Mouse (Mus musculus): ENCODE data around the gene Fer. TPM values are rescaled to one million over a fixed set of nuclear protein-coding genes. Genes with fewer than 3 reads are reported as not detected.

Gene Fer
- polyA plus RNA-seq, 1 experiment from 2014 or later, result 36.0 TPM

- Histone ChIP-seq H3K36me3 (ENCODE audit: control insufficient read depth, insufficient read depth, low read length) (no peaks in the 10 kb centered on the region), H3K4me1 (ENCODE audit: control insufficient read depth, insufficient read depth, low read length) (no peaks in the 10 kb centered on the region), H3K4me2 (ENCODE audit: low read depth) (no peak overlapping the region), H3K9ac (ENCODE audit: low read length) (no peak overlapping the region; the same call in 1 of the 2 replicates), H3K27ac (ENCODE audit: low read depth, low read length) (no peak overlapping the region), H3K4me3 (ENCODE audit: low read depth, low read length) (no peak overlapping the region), H3K27me3 (ENCODE audit: control insufficient read depth, insufficient read depth, low read length) (no peaks in the 10 kb centered on the region), H3K9me3 (ENCODE audit: control insufficient read depth, low read length) (no peaks in the 10 kb centered on the region)
- no peak for DNase-seq (ENCODE audit: low spot score)
- peak; percentile 1; the same call in 1 of the 2 replicates for ATAC-seq (ENCODE audit: insufficient read depth, low FRiP score, low TSS enrichment)
- WGBS, result 89% methylated on average over 9 of the region's 9 CpGs
These were observed 12.8 kb upstream of the Fer start for GRCm38 (mm10) chr17:63850016-63850415.

GRCm38 (mm10) chr17:63857023-63857544 lies 5.8 kb upstream of the Fer start:
- Histone ChIP-seq H3K4me1 (ENCODE audit: control insufficient read depth, insufficient read depth, low read length) (no peaks in the 10 kb centered on the region), H3K4me3 (ENCODE audit: low read depth, low read length) (no peak overlapping the region), H3K27ac (ENCODE audit: low read depth, low read length) (no peak overlapping the region), H3K4me2 (ENCODE audit: low read depth) (no peak overlapping the region), H3K9ac (ENCODE audit: low read length) (no peak overlapping the region), H3K9me3 (ENCODE audit: control insufficient read depth, low read length) (no peaks in the 10 kb centered on the region), H3K27me3 (ENCODE audit: control insufficient read depth, insufficient read depth, low read length) (no peaks in the 10 kb centered on the region), H3K36me3 (ENCODE audit: control insufficient read depth, insufficient read depth, low read length) (no peaks in the 10 kb centered on the region)
- no peak for DNase-seq (ENCODE audit: low spot score)
- 93% methylated on average over 7 of the region's 7 CpGs for WGBS
- no peak for ATAC-seq (ENCODE audit: insufficient read depth, low FRiP score, low TSS enrichment)

DNA sequence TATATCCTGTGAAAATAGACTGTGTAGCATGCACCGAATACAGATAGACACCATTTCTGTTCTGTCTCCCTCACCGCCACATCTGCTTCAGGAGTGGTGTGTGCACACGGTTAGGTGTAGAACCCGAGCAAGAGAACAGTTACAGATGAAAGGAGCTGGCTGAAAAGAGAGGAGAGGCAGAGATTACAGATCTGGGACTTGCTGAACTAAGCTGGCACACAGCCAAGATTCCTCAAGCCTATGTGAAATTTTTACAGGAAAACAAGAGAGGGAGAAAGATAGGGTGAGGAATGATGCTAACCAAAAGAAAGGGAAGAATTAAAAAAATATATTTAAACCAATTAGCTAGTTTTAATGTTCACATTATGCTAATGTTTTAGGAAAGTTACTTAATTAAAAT lies 1.9 kb upstream of the Fer start:
- WGBS, result 79% methylated on average over 4 of the region's 4 CpGs
- no peak for ATAC-seq (ENCODE audit: insufficient read depth, low FRiP score, low TSS enrichment)
- peak; percentile 12 for DNase-seq (ENCODE audit: low spot score)

GRCm38 (mm10) chr17:63862399-63862798 lies 463 bp upstream of the Fer start:
- no peaks in the 10 kb centered on the region for H3K9me3 ChIP-seq (ENCODE audit: control insufficient read depth, low read length)
- H3K9ac ChIP-seq (ENCODE audit: low read length), result no peak overlapping the region
- no peak overlapping the region for H3K27ac ChIP-seq (ENCODE audit: low read depth, low read length)
- no peak overlapping the region for H3K4me3 ChIP-seq (ENCODE audit: low read depth, low read length)
- WGBS, result 66% methylated on average over 3 of the region's 3 CpGs
- no peak overlapping the region for H3K4me2 ChIP-seq (ENCODE audit: low read depth)
- no peaks in the 10 kb centered on the region for H3K36me3 ChIP-seq (ENCODE audit: control insufficient read depth, insufficient read depth, low read length)
- DNase-seq (ENCODE audit: low spot score) (no peak), ATAC-seq (ENCODE audit: insufficient read depth, low FRiP score, low TSS enrichment) (no peak)
- 0 out of 2 replicates have a peak, but pooled peaks cover 6% of the 10 kb centered on the region for H3K4me1 ChIP-seq (ENCODE audit: control insufficient read depth, insufficient read depth, low read length)
- H3K27me3 ChIP-seq (ENCODE audit: control insufficient read depth, insufficient read depth, low read length), result no peaks in the 10 kb centered on the region

More for the DNA sequence above, 1.9 kb upstream of the Fer start:
- no peak overlapping the region for H3K4me2 ChIP-seq (ENCODE audit: low read depth)
- no peaks in the 10 kb centered on the region for H3K9me3 ChIP-seq (ENCODE audit: control insufficient read depth, low read length)
- H3K27ac ChIP-seq (ENCODE audit: low read depth, low read length), result no peak overlapping the region
- 0 out of 2 replicates have a peak, but pooled peaks cover 6% of the 10 kb centered on the region for H3K4me1 ChIP-seq (ENCODE audit: control insufficient read depth, insufficient read depth, low read length)
- H3K27me3 ChIP-seq (ENCODE audit: control insufficient read depth, insufficient read depth, low read length), result no peaks in the 10 kb centered on the region
- no peak overlapping the region for H3K4me3 ChIP-seq (ENCODE audit: low read depth, low read length)
- H3K36me3 ChIP-seq (ENCODE audit: control insufficient read depth, insufficient read depth, low read length), result no peaks in the 10 kb centered on the region
- H3K9ac ChIP-seq (ENCODE audit: low read length), result no peak overlapping the region

DNA sequence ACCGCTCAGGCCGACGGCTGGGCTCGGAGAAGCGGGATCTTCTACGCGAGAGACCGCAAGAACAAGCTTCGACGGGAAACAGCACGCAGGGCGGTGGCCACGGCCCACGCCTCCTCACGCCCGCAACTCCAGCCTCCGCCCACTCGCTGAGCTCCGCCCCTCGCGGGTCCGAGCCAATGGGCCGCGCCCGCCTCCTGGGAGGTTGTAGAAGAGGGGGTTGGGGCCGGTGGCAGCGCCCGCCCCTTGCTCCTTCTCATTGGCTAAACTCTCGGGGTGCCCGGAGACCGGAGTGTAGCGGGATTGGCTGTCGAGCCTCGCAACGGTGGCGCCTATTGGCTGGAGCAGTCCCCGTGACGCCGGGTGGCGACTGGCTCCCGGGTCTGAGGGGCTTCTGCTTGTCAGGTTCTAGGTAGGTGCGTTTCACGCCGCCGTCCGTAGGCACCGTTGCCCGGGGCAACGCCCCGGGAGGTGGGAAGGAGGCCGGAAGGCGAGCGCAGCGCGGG lies 836 bp downstream of the Fer start, which contains the start of gene A930002H24Rik:
TSS of gene A930002H24Rik (minus strand) at position 145 of the 503 bp plus-strand sequence.
- H3K27me3 ChIP-seq (ENCODE audit: control insufficient read depth, insufficient read depth, low read length), result no peaks in the 10 kb centered on the region
- H3K9me3 ChIP-seq (ENCODE audit: control insufficient read depth, low read length), result no peaks in the 10 kb centered on the region
- ATAC-seq (ENCODE audit: insufficient read depth, low FRiP score, low TSS enrichment), result peak; percentile 100
- H3K27ac ChIP-seq (ENCODE audit: low read depth, low read length), result peak within 1 kb of the TSS; percentile 76
- peak within 1 kb of the TSS; percentile 86 for H3K9ac ChIP-seq (ENCODE audit: low read length)
- no peaks in the 10 kb centered on the region for H3K36me3 ChIP-seq (ENCODE audit: control insufficient read depth, insufficient read depth, low read length)
- under 1% methylated on average over 52 of the region's 55 CpGs for WGBS
- H3K4me2 ChIP-seq (ENCODE audit: low read depth), result peak within 1 kb of the TSS; percentile 85
- peak; percentile 98 for DNase-seq (ENCODE audit: low spot score)
- H3K4me1 ChIP-seq (ENCODE audit: control insufficient read depth, insufficient read depth, low read length), result 0 out of 2 replicates have a peak, but pooled peaks cover 6% of the 10 kb centered on the region
- H3K4me3 ChIP-seq (ENCODE audit: low read depth, low read length), result peak within 1 kb of the TSS; percentile 91

DNA sequence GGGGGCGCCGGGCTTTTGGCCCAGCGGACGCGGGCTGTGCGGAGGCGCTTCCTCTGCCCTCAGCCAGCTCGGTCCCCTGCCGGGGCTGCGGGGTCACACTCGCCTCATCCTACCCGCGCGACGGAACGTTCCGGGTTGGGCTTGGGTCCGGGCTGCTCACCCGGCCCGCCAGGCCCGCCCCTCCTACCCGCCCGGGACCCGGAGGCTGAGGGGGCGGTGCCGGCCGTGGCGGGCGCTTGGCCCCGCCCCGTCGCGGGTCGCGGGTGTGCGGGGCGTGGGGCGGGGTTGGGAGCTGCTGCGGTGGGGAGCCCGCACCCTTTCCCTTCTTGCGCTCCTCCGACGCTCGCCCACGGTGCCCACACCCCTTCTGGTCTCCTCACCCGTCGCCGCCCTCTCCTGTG lies 1.3 kb downstream of the Fer start:
- DNase-seq (ENCODE audit: low spot score), result peak; percentile 74
- ATAC-seq (ENCODE audit: insufficient read depth, low FRiP score, low TSS enrichment), result peak; percentile 80
- Histone ChIP-seq H3K4me2 (ENCODE audit: low read depth) (peak overlapping the region; percentile 74), H3K4me3 (ENCODE audit: low read depth, low read length) (peak overlapping the region; percentile 91), H3K27ac (ENCODE audit: low read depth, low read length) (peak overlapping the region; percentile 76; the same call in 1 of the 2 replicates), H3K36me3 (ENCODE audit: control insufficient read depth, insufficient read depth, low read length) (no peaks in the 10 kb centered on the region), H3K9me3 (ENCODE audit: control insufficient read depth, low read length) (no peaks in the 10 kb centered on the region), H3K9ac (ENCODE audit: low read length) (peak overlapping the region; percentile 86), H3K4me1 (ENCODE audit: control insufficient read depth, insufficient read depth, low read length) (0 out of 2 replicates have a peak, but pooled peaks cover 6% of the 10 kb centered on the region), H3K27me3 (ENCODE audit: control insufficient read depth, insufficient read depth, low read length) (no peaks in the 10 kb centered on the region)
- under 1% methylated on average over 26 of the region's 48 CpGs for WGBS

GRCm38 (mm10) chr17:63871773-63872172 lies 8.9 kb downstream of the Fer start:
- Histone ChIP-seq H3K4me3 (ENCODE audit: low read depth, low read length) (no peak overlapping the region), H3K4me1 (ENCODE audit: control insufficient read depth, insufficient read depth, low read length) (no peaks in the 10 kb centered on the region), H3K27me3 (ENCODE audit: control insufficient read depth, insufficient read depth, low read length) (no peaks in the 10 kb centered on the region), H3K27ac (ENCODE audit: low read depth, low read length) (no peak overlapping the region), H3K9ac (ENCODE audit: low read length) (no peak overlapping the region), H3K9me3 (ENCODE audit: control insufficient read depth, low read length) (no peaks in the 10 kb centered on the region), H3K36me3 (ENCODE audit: control insufficient read depth, insufficient read depth, low read length) (no peaks in the 10 kb centered on the region), H3K4me2 (ENCODE audit: low read depth) (no peak overlapping the region)
- ATAC-seq (ENCODE audit: insufficient read depth, low FRiP score, low TSS enrichment), result no peak
- no peak for DNase-seq (ENCODE audit: low spot score)
- WGBS, result 95% methylated on average over 7 of the region's 7 CpGs

DNA sequence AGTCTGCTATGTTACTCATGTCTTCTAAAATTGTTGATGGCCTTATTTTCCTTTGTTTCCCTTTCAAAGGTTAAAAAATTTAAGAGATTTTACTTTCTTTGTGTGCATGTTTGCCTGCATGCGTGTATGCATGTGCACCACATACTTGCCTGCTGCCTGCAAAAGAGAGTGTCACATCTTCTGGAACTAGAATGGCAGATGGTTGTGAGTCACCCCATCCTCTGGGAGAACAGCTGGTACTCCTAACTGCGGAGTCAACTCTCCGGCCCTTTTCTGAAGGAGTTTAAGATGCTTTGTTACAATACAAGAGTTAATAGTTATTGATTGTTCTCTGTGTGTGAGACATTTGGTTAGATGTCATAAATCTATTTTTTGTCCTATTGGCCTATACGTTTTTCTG lies 16.0 kb downstream of the Fer start:
- Histone ChIP-seq H3K36me3 (ENCODE audit: control insufficient read depth, insufficient read depth, low read length) (no peaks in the 10 kb centered on the region), H3K9ac (ENCODE audit: low read length) (no peak overlapping the region), H3K27me3 (ENCODE audit: control insufficient read depth, insufficient read depth, low read length) (no peaks in the 10 kb centered on the region), H3K4me3 (ENCODE audit: low read depth, low read length) (no peak overlapping the region), H3K9me3 (ENCODE audit: control insufficient read depth, low read length) (no peaks in the 10 kb centered on the region), H3K4me2 (ENCODE audit: low read depth) (no peak overlapping the region), H3K4me1 (ENCODE audit: control insufficient read depth, insufficient read depth, low read length) (no peaks in the 10 kb centered on the region), H3K27ac (ENCODE audit: low read depth, low read length) (no peak overlapping the region)
- ATAC-seq (ENCODE audit: insufficient read depth, low FRiP score, low TSS enrichment) (peak; percentile 45; the same call in 1 of the 2 replicates), DNase-seq (ENCODE audit: low spot score) (no peak)
- 68% methylated on average over 4 of the region's 4 CpGs for WGBS

DNA sequence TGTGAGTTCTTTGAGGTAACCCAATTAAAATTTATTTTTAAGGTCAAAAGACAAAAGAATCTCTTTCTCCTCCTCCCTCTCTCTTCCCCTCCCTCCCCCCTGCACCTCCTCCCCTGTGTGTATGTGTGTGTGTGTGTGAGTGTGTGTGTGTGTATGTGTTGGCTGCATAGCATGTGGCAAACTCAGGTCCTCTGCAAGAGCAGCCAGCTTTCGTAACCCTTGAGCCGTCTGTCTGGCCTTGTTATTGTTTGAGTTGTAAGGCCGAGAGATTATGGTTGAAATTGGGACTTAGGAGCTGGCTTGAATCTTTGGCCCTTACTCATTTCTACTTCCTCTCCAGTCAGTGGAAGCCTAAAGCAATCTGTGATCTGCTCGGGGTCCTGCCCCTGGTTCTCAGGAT lies 17.1 kb downstream of the Fer start:
- 91% methylated on average over 4 of the region's 4 CpGs for WGBS
- no peaks in the 10 kb centered on the region for H3K36me3 ChIP-seq (ENCODE audit: control insufficient read depth, insufficient read depth, low read length)
- no peak for DNase-seq (ENCODE audit: low spot score)

More for the DNA sequence above, 17.1 kb downstream of the Fer start:
- H3K4me2 ChIP-seq (ENCODE audit: low read depth), result no peak overlapping the region
- no peak for ATAC-seq (ENCODE audit: insufficient read depth, low FRiP score, low TSS enrichment)
- no peak overlapping the region for H3K9ac ChIP-seq (ENCODE audit: low read length)
- H3K4me3 ChIP-seq (ENCODE audit: low read depth, low read length), result no peak overlapping the region
- H3K9me3 ChIP-seq (ENCODE audit: control insufficient read depth, low read length), result no peaks in the 10 kb centered on the region
- no peak overlapping the region for H3K27ac ChIP-seq (ENCODE audit: low read depth, low read length)
- H3K27me3 ChIP-seq (ENCODE audit: control insufficient read depth, insufficient read depth, low read length), result no peaks in the 10 kb centered on the region
- no peaks in the 10 kb centered on the region for H3K4me1 ChIP-seq (ENCODE audit: control insufficient read depth, insufficient read depth, low read length)
